Mouse (Mus musculus): ENCODE results near the gene Grb7. TPM values are rescaled to one million over a fixed set of nuclear protein-coding genes. Genes with fewer than 3 reads are reported as not detected.

Grb7 gene
- 1 to 10 TPM in 1 of 2 experiments, not detected in 1; 2.0 TPM for total RNA-seq (2023)

DNA sequence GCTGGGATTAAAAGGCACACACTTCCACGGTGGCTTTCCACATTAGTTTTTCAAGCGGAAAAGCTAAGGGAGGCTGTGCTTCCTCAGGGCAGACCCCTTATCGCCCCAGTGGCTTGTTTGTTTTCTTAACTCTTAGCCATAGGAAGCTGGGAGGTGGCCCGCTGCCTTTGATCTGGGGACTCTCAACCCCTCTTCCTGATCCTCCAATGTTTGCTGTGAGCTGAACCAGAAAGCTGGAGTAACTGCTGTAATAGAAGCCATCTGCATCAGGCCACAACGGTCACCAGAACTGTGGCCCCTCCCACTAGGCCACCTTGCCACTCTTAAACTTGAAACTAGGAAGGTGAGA, at the start of gene Grb7:
Gene Grb7 (plus strand): TSS at position 182 of the 349 bp plus-strand sequence.

DNA sequence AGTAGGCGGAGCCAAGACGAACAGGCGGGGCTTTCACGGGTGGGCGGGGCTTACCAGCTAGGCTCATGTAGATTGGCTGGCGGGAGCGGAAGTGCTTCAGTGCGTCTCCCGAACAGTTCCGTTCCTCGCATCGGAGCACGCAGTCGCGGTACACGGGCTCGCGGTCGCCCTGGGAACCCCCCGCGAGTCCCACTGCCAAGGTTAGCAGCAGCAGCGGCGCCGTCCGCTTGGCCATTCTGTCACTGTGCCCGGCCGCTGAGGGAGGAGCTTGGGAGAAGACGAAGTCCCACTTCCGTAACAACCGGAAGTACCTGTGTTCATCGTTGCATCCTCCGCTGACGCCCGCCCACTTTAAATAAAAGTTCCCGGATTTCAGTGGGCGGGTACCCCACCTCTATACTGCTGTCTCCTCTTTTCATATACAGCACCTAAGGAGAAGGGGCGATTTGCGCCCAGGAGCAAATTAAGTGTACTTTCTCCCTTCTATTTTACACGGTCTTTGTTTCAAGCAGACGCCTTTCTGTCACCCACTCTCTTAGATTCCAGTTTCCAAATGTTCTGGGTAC, 46.0 kb upstream of the Grb7 start, which contains the start of gene Pgap3:
Gene Pgap3 (minus strand): TSS at position 330 of the 566 bp plus-strand sequence.

GRCm38 (mm10) chr11:98412273-98412796, 33.9 kb upstream of the Grb7 start, which contains the start of gene Erbb2:
Erbb2 (plus strand) TSS chr11:98412470.

GRCm38 (mm10) chr11:98438331-98439158, 7.6 kb upstream of the Grb7 start, which contains the start of gene Mien1:
Mien1 (minus strand) TSS chr11:98438991.

Other genes starting within 250 kb of the Grb7 start
- 100 to 1,000 TPM; 108 to 113 TPM for gene Cdk12, start 243.3 kb upstream of the Grb7 start, total RNA-seq (2023)
- not detected for gene Neurod2, start 116.7 kb upstream of the Grb7 start, total RNA-seq (2023)
- gene Ppp1r1b, start 98.0 kb upstream of the Grb7 start, total RNA-seq (2023), result not detected
- gene Stard3, start 88.0 kb upstream of the Grb7 start, total RNA-seq (2023), result 10 to 100 TPM; 38.0 to 48.9 TPM
- gene Tcap, start 62.6 kb upstream of the Grb7 start, total RNA-seq (2023), result not detected
- not detected for gene Pnmt, start 59.9 kb upstream of the Grb7 start, total RNA-seq (2023)
- gene Pgap3, start 45.9 kb upstream of the Grb7 start, total RNA-seq (2023), result 10 to 100 TPM; 11.1 to 14.0 TPM
- under 1 TPM in 1 of 2 experiments, not detected in 1; 0.12 TPM for gene Erbb2, start 33.9 kb upstream of the Grb7 start, total RNA-seq (2023)
- 10 to 100 TPM; 64.5 to 69.5 TPM for gene Mien1, start 7.4 kb upstream of the Grb7 start, total RNA-seq (2023)
- gene Ikzf3, start 99.6 kb downstream of the Grb7 start, total RNA-seq (2023), result 100 to 1,000 TPM; 157 to 169 TPM
- gene Zpbp2, start 104.7 kb downstream of the Grb7 start, total RNA-seq (2023), result 1 to 10 TPM; 4.9 to 6.8 TPM
- gene Ormdl3, start 141.0 kb downstream of the Grb7 start, total RNA-seq (2023), result 10 to 100 TPM; 21.3 to 25.5 TPM
- gene Lrrc3c, start 151.9 kb downstream of the Grb7 start, total RNA-seq (2023), result not detected
- gene Gm12355, start 179.3 kb downstream of the Grb7 start, total RNA-seq (2023), result 10 to 100 TPM; 17.5 to 24.9 TPM
- gene Gsdma3, start 180.0 kb downstream of the Grb7 start, total RNA-seq (2023), result 1 to 10 TPM in 1 of 2 experiments, under 1 TPM in 1; 0.89 to 1.3 TPM
- gene Gsdma2, start 200.4 kb downstream of the Grb7 start, total RNA-seq (2023), result not detected
- not detected for gene Gsdma, start 218.0 kb downstream of the Grb7 start, total RNA-seq (2023)
- gene Psmd3, start 236.2 kb downstream of the Grb7 start, total RNA-seq (2023), result 10 to 100 TPM; 83.3 to 84.0 TPM

Measured in T-cell, adult 66 days (primary cell).